Mouse (Mus musculus): ENCODE data around the gene Neil1.

- no peak for TF ChIP-seq CTCF (IDR thresholded peaks at IDR 0.05; ENCODE audit: low read depth)
- TF ChIP-seq EP300 (IDR thresholded peaks at IDR 0.05; ENCODE audit: low read depth), result no peak
These were observed 8.7 kb upstream of the Neil1 start for GRCm38 (mm10) chr9:57156823-57157222.

Data from liver, embryonic 14.5 days (tissue).